Mouse (Mus musculus) small intestine, adult 2 months (tissue): ENCODE measurements around the gene Clstn1.

Source experiments
- CTCF ChIP-seq: fragments of 200-500 bp; IDR thresholded peaks from 2 replicates; pipeline ENCODE4 v1.5.1; 2012; ENCODE audit warnings: low read depth, mild to moderate bottlenecking, control low read depth, inconsistent platforms, low read length, moderate library complexity, mixed read lengths; ENCODE audit not compliant: insufficient replicate concordance, insufficient read length; ENCODE audit errors: extremely low read depth
- POLR2A ChIP-seq: fragments of 200-500 bp; IDR thresholded peaks from 2 replicates; pipeline ENCODE4 v1.6.1; 2012; ENCODE audit warnings: low read depth, mild to moderate bottlenecking, control low read depth, inconsistent platforms, low read length, moderate library complexity

- no peak for TF ChIP-seq POLR2A
- no peak for TF ChIP-seq CTCF
These were observed 44.3 kb upstream of the Clstn1 start for GRCm38 (mm10) chr4:149541935-149542334.
